Mouse (Mus musculus) pancreas, adult 10 weeks (tissue): ENCODE measurements around the gene Crebzf. TPM values are rescaled to one million over a fixed set of nuclear protein-coding genes. Genes with fewer than 3 reads are reported as not detected.

Source experiments
- polyA plus RNA-seq: library from polyadenylated mRNA; stranded (reverse); fragments of 350-450 nt; fragmentation: Illumina TruSeq; extraction: RNeasy Lipid Tissue Mini Kit (QIAGEN cat#74804); gene quantifications from one replicate; pipeline ENCODE4 v1.2.3, GENCODE M21; 2015; ENCODE audit warnings: low read depth, low replicate concordance; ENCODE audit not compliant: insufficient read depth

Crebzf gene
- polyA plus RNA-seq = 27.0 TPM

DNA sequence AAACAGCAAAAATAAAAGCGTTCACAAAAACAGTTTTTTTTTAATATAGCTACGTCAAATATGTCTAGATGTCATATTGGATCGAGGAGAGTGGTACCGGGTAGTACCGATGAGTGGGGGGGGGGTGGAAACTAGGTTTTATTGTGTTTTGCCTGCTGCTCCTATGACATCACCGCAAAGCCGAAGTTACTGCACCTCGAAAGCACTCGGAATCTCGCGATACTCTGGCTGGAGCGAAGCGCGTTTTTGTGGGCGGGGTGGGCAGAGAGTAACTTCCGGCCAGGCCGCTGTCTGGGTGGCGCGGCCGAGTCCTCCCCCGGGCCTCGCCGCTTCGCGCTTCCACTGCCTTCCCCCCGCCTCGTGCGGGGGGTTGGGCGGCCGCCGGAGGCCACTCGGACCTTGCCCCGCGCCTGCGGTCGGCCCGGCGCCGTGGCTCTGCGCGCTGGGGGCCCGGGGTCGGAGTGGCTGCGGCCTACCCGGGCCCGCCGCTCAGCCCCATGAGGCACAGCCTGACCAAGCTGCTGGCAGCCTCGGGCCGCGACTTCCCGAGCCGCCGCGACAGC, at the start of gene Crebzf:
Gene Crebzf (plus strand): TSS at position 212 of the 563 bp plus-strand sequence.

DNA sequence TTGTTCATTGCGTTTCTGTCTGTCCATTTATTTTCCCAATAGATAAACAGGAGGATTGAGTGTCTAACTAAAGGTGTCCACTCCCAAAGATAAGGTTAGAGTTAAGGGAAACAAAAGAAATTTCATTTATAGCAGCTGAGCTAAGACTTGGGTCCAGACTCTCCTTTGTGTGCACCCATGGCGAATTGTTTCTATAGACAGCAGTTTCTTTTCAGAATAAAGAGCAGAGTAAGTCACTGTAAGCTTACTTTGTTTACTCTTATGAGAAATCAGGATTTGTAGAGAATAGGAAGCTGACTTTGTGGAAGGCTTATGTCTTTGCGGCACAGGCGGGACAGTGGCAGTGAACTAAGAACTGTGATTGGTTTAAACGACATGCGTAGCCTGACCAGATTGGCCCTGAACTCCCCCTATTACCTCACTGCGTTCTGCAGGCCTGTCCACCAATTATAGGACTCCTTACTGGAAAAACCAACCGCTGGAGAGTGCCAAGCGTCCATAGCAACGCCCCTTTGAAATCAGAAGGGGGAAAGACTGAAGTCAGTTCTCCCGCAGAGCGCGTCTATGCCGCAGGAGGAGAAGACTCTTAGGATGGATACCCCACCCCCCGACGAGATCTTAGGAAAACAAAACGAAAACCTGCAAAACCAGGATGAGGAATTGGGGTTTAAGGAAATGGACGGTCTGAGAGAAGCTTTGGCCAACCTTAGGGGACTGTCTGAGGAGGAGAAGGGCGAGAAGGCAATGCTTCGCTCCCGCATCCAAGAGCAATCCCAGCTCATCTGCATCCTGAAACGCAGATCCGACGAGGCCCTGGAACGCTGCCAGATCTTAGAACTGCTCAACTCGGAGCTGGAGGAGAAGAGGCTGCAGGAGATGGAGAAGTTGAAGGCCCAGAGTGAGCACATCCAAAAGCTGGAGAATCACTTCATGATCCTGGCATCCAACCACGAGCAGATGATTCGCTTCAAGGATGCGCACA, 16.2 kb upstream of the Crebzf start, which contains the start of gene Ccdc89:
Gene Ccdc89 (plus strand): TSS at position 558 of the 982 bp plus-strand sequence.

DNA sequence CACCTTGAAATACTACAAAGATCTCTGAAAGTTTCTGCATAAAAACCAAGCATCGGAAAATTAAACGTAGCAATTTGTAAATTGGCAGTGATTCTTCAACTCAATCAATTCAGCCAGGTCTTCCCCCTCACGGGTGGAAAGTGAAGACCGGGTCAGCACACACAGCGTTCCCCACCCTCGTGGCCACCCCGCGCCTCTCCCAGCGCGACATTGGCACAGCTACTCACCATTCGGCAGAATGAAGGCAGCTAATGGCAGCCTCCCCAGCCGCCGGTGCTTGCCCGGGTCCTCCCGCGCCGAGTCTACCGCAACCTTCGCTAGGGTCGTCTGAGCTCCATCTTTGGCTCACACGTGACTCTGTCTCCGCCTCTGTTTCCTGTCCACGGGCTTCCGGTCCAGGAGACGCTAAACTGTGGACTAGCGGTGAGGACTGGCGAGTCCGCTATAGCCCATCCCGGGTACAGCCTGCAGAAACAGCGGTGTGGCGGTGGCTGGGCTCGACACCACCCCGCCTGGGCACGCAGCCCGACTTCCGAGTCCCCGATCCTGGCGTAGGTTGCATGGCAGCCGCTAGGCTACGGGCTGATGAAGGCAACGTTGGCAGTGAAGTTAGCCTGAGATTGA, 14.4 kb downstream of the Crebzf start, which contains the start of gene Tmem126a:
Gene Tmem126a (minus strand): TSS at position 385 of the 624 bp plus-strand sequence.

DNA sequence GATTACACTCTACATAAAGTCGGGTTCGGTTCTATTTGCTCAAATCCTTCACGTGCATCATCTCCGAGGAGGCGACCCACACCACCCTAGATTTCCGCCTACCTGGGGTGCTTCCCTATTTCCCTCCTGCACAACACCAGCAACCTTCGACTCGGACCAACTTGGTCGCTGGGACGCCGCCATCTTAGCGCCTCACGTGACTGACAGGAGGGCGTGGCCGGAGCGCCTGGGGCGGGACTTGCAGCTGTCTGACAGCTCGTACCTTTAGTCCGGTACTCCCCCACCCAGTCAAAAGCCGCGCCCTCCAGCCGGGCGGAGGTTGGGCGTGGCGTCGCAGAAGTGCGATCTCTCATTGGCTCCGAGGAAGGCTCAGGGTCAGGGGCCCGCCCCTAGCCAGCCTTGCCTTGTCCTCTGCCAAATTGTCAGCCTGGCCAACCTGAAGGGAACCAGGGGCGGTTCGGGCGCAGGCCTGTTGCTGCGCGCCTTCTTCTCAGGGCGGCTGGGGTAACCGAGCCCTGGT, 33.3 kb downstream of the Crebzf start, which contains the start of gene Tmem126b:
Gene Tmem126b (minus strand): TSS at position 209 of the 520 bp plus-strand sequence.

DNA sequence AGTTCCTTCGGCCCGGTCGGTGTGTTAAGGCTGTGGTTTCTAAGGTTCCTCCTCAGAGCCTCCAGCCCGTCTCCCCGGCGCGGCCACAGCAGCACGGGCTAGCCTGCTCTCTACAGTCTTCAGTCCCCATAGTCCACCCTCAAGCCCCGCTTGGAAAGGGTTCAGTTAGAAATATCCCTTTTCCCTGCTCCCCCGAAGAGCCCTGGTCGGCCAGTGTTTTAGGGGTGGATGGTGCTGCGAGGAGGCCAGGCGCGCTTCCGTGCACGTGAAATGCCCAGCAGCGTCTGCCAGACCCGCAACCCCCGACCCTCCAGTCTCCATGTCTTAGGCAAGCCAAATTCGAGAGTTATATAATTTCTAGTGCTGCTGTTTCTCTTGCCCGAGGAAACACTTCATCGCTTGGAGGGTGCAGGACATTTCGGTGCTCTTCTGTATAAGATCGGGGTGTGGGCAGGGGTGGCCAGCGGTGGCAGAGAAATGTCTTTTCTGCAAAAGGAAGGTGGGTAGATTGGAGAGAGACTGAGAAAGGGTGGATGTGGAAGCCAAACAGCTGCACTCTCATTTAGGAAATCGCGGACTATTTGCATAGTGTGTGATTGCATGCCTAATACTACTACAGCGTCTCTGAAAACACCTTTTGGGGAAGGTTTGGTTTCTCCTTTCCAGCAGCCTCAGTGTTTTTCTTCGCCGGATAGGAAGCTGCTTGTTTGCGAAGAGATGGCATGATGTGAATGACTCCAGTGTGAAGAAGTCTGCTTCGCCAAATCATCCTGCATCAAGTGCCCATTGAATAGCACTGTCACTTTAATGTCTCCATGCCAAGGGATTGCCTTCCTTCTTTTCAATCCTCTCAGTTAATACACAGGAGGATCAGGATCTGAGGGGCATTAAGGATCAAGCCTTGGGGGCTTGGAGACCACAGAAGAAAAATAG, 34.0 kb downstream of the Crebzf start, which contains the start of gene Dlg2:
Gene Dlg2 (plus strand): TSS at position 360 of the 933 bp plus-strand sequence.

Other genes with a start within 250 kb of the Crebzf start
- gene Ccdc83, start 177.0 kb upstream of the Crebzf start, polyA plus RNA-seq = not detected
- gene Sytl2, start 140.5 kb upstream of the Crebzf start, polyA plus RNA-seq = 1.7 TPM
- not detected for gene Ccdc89, start 16.2 kb upstream of the Crebzf start, polyA plus RNA-seq
- gene Tmem126a, start 14.5 kb downstream of the Crebzf start, polyA plus RNA-seq = 16.1 TPM
- 5.9 TPM for gene Tmem126b, start 33.3 kb downstream of the Crebzf start, polyA plus RNA-seq
- 0.61 TPM for gene Dlg2, start 33.9 kb downstream of the Crebzf start, polyA plus RNA-seq